Mouse (Mus musculus): ENCODE results near the gene Sema3f. TPM values are rescaled to one million over a fixed set of nuclear protein-coding genes. Genes with fewer than 3 reads are reported as not detected.

The Sema3f gene
- polyA plus RNA-seq (2012; rRNA removed): 30.4 and 31.8 TPM in 2 replicates

- no peak for TF ChIP-seq CTCF (IDR thresholded peaks at IDR 0.05; ENCODE audit: borderline replicate concordance, insufficient read depth, low read depth, low read length)
- peak; percentile 65; the same call in 1 of the 2 replicates for TF ChIP-seq POLR2A (IDR thresholded peaks at IDR 0.05; ENCODE audit: borderline replicate concordance, insufficient read depth, low read length)
- Histone ChIP-seq H3K4me3 (replicated peaks; ENCODE audit: insufficient read depth, low read depth, low read length) (peak within 1 kb of the TSS; percentile 73), H3K27ac (ENCODE audit: insufficient read depth, low read length) (peak within 1 kb of the TSS; percentile 72), H3K27me3 (ENCODE audit: control insufficient read depth, insufficient read depth, low read length) (no peaks in the 10 kb centered on the region; the same call in 1 of the 2 replicates), H3K4me1 (ENCODE audit: control insufficient read depth, insufficient read depth, low read length) (peaks cover 29% of the 10 kb centered on the region)
- under 1% methylated on average over 78 of the region's 86 CpGs for WGBS
- peak; percentile 86 to 87 for DNase-seq
These were observed at the start of gene Sema3f for GRCm38 (mm10) chr9:107709697-107710483. Gene Sema3f, minus strand, starts transcription at chr9:107710475.

GRCm38 (mm10) chr9:107759593-107759992 is 49.3 kb upstream of the Sema3f start:
- 79% methylated on average over 6 of the region's 6 CpGs for WGBS
- DNase-seq: no peak
- Histone ChIP-seq H3K4me1 (ENCODE audit: control insufficient read depth, insufficient read depth, low read length) (no peaks in the 10 kb centered on the region), H3K4me3 (replicated peaks; ENCODE audit: insufficient read depth, low read depth, low read length) (no peak overlapping the region), H3K27ac (ENCODE audit: insufficient read depth, low read length) (no peak overlapping the region), H3K27me3 (ENCODE audit: control insufficient read depth, insufficient read depth, low read length) (no peaks in the 10 kb centered on the region)
- TF ChIP-seq POLR2A (IDR thresholded peaks at IDR 0.05; ENCODE audit: borderline replicate concordance, insufficient read depth, low read length) (no peak), CTCF (IDR thresholded peaks at IDR 0.05; ENCODE audit: borderline replicate concordance, insufficient read depth, low read depth, low read length) (no peak)

- Histone ChIP-seq H3K4me3 (replicated peaks; ENCODE audit: insufficient read depth, low read depth, low read length) (no peak overlapping the region), H3K4me1 (ENCODE audit: control insufficient read depth, insufficient read depth, low read length) (no peaks in the 10 kb centered on the region), H3K27ac (ENCODE audit: insufficient read depth, low read length) (no peak overlapping the region), H3K27me3 (ENCODE audit: control insufficient read depth, insufficient read depth, low read length) (no peaks in the 10 kb centered on the region)
- TF ChIP-seq CTCF (IDR thresholded peaks at IDR 0.05; ENCODE audit: borderline replicate concordance, insufficient read depth, low read depth, low read length): no peak
- no peak for DNase-seq
- WGBS: 70% methylated on average over 5 of the region's 5 CpGs
These were observed 40.1 kb upstream of the Sema3f start for GRCm38 (mm10) chr9:107750378-107750777.

GRCm38 (mm10) chr9:107748063-107748462 is 37.8 kb upstream of the Sema3f start:
- no peak for DNase-seq
- TF ChIP-seq POLR2A (IDR thresholded peaks at IDR 0.05; ENCODE audit: borderline replicate concordance, insufficient read depth, low read length) (no peak), CTCF (IDR thresholded peaks at IDR 0.05; ENCODE audit: borderline replicate concordance, insufficient read depth, low read depth, low read length) (no peak)
- 97% methylated on average over 3 of the region's 3 CpGs for WGBS
- no peak overlapping the region for H3K4me3 ChIP-seq (replicated peaks; ENCODE audit: insufficient read depth, low read depth, low read length)
- no peaks in the 10 kb centered on the region for H3K4me1 ChIP-seq (ENCODE audit: control insufficient read depth, insufficient read depth, low read length)
- H3K27me3 ChIP-seq (ENCODE audit: control insufficient read depth, insufficient read depth, low read length): no peaks in the 10 kb centered on the region
- no peak overlapping the region for H3K27ac ChIP-seq (ENCODE audit: insufficient read depth, low read length)

- WGBS: 98% methylated on average over 1 of the region's 1 CpGs
- TF ChIP-seq POLR2A (IDR thresholded peaks at IDR 0.05; ENCODE audit: borderline replicate concordance, insufficient read depth, low read length) (no peak), CTCF (IDR thresholded peaks at IDR 0.05; ENCODE audit: borderline replicate concordance, insufficient read depth, low read depth, low read length) (no peak)
- no peak overlapping the region for H3K27ac ChIP-seq (ENCODE audit: insufficient read depth, low read length)
- DNase-seq: no peak
- no peaks in the 10 kb centered on the region for H3K4me1 ChIP-seq (ENCODE audit: control insufficient read depth, insufficient read depth, low read length)
- no peaks in the 10 kb centered on the region for H3K27me3 ChIP-seq (ENCODE audit: control insufficient read depth, insufficient read depth, low read length)
- H3K4me3 ChIP-seq (replicated peaks; ENCODE audit: insufficient read depth, low read depth, low read length): no peak overlapping the region
These were observed 37.0 kb upstream of the Sema3f start for GRCm38 (mm10) chr9:107747310-107747709.

GRCm38 (mm10) chr9:107746679-107747078 is 36.4 kb upstream of the Sema3f start:
- no peak for DNase-seq
- Histone ChIP-seq H3K27ac (ENCODE audit: insufficient read depth, low read length) (no peak overlapping the region), H3K4me3 (replicated peaks; ENCODE audit: insufficient read depth, low read depth, low read length) (no peak overlapping the region), H3K27me3 (ENCODE audit: control insufficient read depth, insufficient read depth, low read length) (no peaks in the 10 kb centered on the region), H3K4me1 (ENCODE audit: control insufficient read depth, insufficient read depth, low read length) (no peaks in the 10 kb centered on the region)
- TF ChIP-seq POLR2A (IDR thresholded peaks at IDR 0.05; ENCODE audit: borderline replicate concordance, insufficient read depth, low read length): no peak
- no peak for TF ChIP-seq CTCF (IDR thresholded peaks at IDR 0.05; ENCODE audit: borderline replicate concordance, insufficient read depth, low read depth, low read length)
- 91% methylated on average over 3 of the region's 3 CpGs for WGBS

GRCm38 (mm10) chr9:107744061-107744460 is 33.8 kb upstream of the Sema3f start:
- no peak overlapping the region for H3K4me3 ChIP-seq (replicated peaks; ENCODE audit: insufficient read depth, low read depth, low read length)
- WGBS: 88% methylated on average over 6 of the region's 6 CpGs
- no peaks in the 10 kb centered on the region for H3K27me3 ChIP-seq (ENCODE audit: control insufficient read depth, insufficient read depth, low read length)
- H3K27ac ChIP-seq (ENCODE audit: insufficient read depth, low read length): no peak overlapping the region
- no peak for TF ChIP-seq CTCF (IDR thresholded peaks at IDR 0.05; ENCODE audit: borderline replicate concordance, insufficient read depth, low read depth, low read length)
- no peak for TF ChIP-seq POLR2A (IDR thresholded peaks at IDR 0.05; ENCODE audit: borderline replicate concordance, insufficient read depth, low read length)
- H3K4me1 ChIP-seq (ENCODE audit: control insufficient read depth, insufficient read depth, low read length): no peaks in the 10 kb centered on the region
- DNase-seq: no peak

GRCm38 (mm10) chr9:107738841-107739202 is 28.5 kb upstream of the Sema3f start:
- Histone ChIP-seq H3K27me3 (ENCODE audit: control insufficient read depth, insufficient read depth, low read length) (no peaks in the 10 kb centered on the region), H3K4me1 (ENCODE audit: control insufficient read depth, insufficient read depth, low read length) (peaks cover 15% of the 10 kb centered on the region), H3K4me3 (replicated peaks; ENCODE audit: insufficient read depth, low read depth, low read length) (no peak overlapping the region), H3K27ac (ENCODE audit: insufficient read depth, low read length) (no peak overlapping the region)
- peak; percentile 33 to 40 for DNase-seq
- TF ChIP-seq CTCF (IDR thresholded peaks at IDR 0.05; ENCODE audit: borderline replicate concordance, insufficient read depth, low read depth, low read length): peak; percentile 44
- no peak for TF ChIP-seq POLR2A (IDR thresholded peaks at IDR 0.05; ENCODE audit: borderline replicate concordance, insufficient read depth, low read length)
- 45% methylated on average over 4 of the region's 4 CpGs for WGBS
